Mouse (Mus musculus) forebrain, embryonic 13.5 days (tissue): Measurements from ENCODE around the gene Clip2. TPM values are rescaled to one million over a fixed set of nuclear protein-coding genes. Genes with fewer than 3 reads are reported as not detected.

Source experiments
- ATAC-seq: fragments of 200-750 bp; cut with Nextera tagmentation; 2 replicates; pipeline ENCODE4 v1.8.0; 2017
- H3K27ac ChIP-seq: fragments of 300-500 bp; sonication (generic); 2 replicates; pipeline ENCODE4 v1.5.1; 2015; ENCODE audit warnings: inconsistent platforms, mild to moderate bottlenecking, moderate library complexity
- H3K27me3 ChIP-seq: fragments of 300-500 bp; sonication (generic); 2 replicates; pipeline ENCODE4 v1.6.1; 2015; ENCODE audit warnings: mild to moderate bottlenecking, inconsistent platforms
- H3K36me3 ChIP-seq: fragments of 300-500 bp; sonication (generic); 2 replicates; pipeline ENCODE4 v1.6.1; 2015; ENCODE audit warnings: mild to moderate bottlenecking, inconsistent platforms; ENCODE audit not compliant: poor library complexity, severe bottlenecking
- H3K4me1 ChIP-seq: fragments of 300-500 bp; sonication (generic); 2 replicates; pipeline ENCODE4 v1.6.1; 2015; ENCODE audit warnings: inconsistent platforms
- H3K4me2 ChIP-seq: fragments of 300-500 bp; sonication (generic); 2 replicates; pipeline ENCODE4 v1.6.1; 2015; ENCODE audit warnings: inconsistent platforms, mild to moderate bottlenecking, moderate library complexity
- H3K4me3 ChIP-seq: fragments of 300-500 bp; sonication (generic); 2 replicates; pipeline ENCODE4 v1.5.1; 2015; ENCODE audit warnings: mild to moderate bottlenecking, inconsistent platforms
- H3K9ac ChIP-seq: fragments of 300-500 bp; sonication (generic); 2 replicates; pipeline ENCODE4 v1.6.1; 2015; ENCODE audit warnings: mild to moderate bottlenecking, inconsistent platforms
- H3K9me3 ChIP-seq: fragments of 300-500 bp; sonication (generic); replicated peaks from 2 replicates; pipeline ENCODE4 v1.6.1; 2016; ENCODE audit warnings: inconsistent platforms
- WGBS: fragments of 180-500 bp; shearing (Covaris S2); methylation state at CpG from one replicate; pipeline ENCODE4 v1.1.7; 2015; 5-methylcytosine and 5-hydroxymethylcytosine counted together
- polyA plus RNA-seq: library from polyadenylated mRNA; unstranded; fragments of >200 nt; fragmentation: Nextera tagmentation; extraction: Ambion mirVana; gene quantifications from 2 replicates; pipeline ENCODE4 v1.2.1, GENCODE M21; 2015

The Clip2 gene
- polyA plus RNA-seq, 1 experiment from 2014 or later = 9.4 TPM

DNA sequence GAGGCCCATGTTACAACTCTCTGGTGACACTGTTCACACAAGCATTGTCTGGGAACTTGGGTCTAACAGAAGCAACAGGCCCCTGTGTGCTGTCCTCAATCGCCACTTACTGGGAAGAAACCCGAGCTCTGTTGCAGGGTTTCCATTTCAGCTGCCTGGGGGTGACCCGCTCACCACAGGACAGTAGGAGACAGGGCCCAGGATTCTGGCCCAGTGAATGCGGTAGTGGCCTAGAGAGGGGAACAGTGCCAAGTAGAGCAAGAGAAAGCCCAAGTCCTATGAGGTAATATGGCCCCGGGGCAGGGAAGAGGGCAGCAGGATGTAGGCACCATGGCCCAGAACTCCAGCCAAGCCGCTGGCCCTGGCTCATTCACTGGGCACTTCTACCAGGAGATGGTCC is 11.4 kb downstream of the Clip2 start:
- Histone ChIP-seq H3K4me3 (no peak overlapping the region), H3K9ac (no peak overlapping the region), H3K4me2 (no peak overlapping the region), H3K9me3 (no peaks in the 10 kb centered on the region), H3K27me3 (no peaks in the 10 kb centered on the region), H3K36me3 (peaks cover 21% of the 10 kb centered on the region), H3K4me1 (peaks cover 33% of the 10 kb centered on the region), H3K27ac (no peak overlapping the region)
- no peak for ATAC-seq
- 81% methylated on average over 6 of the region's 6 CpGs for WGBS

DNA sequence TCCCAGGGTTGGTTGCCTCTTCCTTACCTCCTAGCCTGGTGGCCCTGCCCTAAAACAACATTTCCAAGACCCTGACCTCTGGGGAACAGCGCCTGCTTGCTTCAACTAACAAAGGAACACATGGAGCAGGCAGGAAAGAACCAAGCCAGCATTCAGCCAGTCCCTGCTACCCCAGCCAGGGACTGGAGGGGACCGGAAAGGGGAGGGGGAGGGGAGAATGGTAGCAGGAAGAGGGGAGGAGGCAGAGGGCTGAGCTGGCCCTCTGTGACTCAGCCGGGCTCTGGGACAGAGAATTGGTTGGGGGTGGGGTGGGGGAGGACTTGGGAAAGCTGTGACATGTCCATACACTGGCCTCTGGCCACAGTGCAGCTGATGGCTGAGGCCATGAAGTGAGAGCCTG is 12.3 kb downstream of the Clip2 start:
- H3K27ac ChIP-seq = peak overlapping the region; percentile 44
- peaks cover 28% of the 10 kb centered on the region for H3K4me1 ChIP-seq
- no peak overlapping the region for H3K4me3 ChIP-seq
- no peak overlapping the region for H3K4me2 ChIP-seq
- WGBS = 15% methylated on average over 3 of the region's 3 CpGs
- ATAC-seq = peak; percentile 69
- no peaks in the 10 kb centered on the region for H3K27me3 ChIP-seq
- H3K9me3 ChIP-seq = no peaks in the 10 kb centered on the region
- peaks cover 27% of the 10 kb centered on the region for H3K36me3 ChIP-seq
- H3K9ac ChIP-seq = no peak overlapping the region

DNA sequence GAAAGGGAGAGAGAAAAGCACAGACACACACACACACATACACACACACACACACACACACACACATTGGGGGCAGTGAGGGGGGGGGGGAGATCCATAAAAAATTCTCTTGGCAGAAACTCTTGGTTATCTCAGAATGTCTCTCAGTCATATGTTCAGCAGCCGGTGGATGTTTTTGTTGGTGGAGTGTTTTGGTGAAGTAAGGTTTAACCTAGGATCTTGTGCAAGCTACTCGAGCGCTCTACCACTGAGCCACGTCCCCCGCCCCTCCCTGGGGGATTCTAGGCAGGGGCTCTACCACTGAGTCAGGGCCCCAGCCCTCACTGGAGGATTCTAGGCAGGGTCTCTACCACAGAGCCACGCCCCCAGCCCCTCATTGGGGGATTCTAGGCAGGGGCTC is 16.2 kb downstream of the Clip2 start:
- 92% methylated on average over 6 of the region's 6 CpGs for WGBS
- Histone ChIP-seq H3K4me2 (no peak overlapping the region), H3K9ac (no peak overlapping the region), H3K4me3 (no peak overlapping the region), H3K27me3 (no peaks in the 10 kb centered on the region), H3K27ac (no peak overlapping the region), H3K36me3 (peaks cover 58% of the 10 kb centered on the region), H3K9me3 (no peaks in the 10 kb centered on the region), H3K4me1 (peaks cover 23% of the 10 kb centered on the region)
- ATAC-seq = no peak

GRCm38 (mm10) chr5:134532417-134532816 is 19.8 kb downstream of the Clip2 start:
- H3K9me3 ChIP-seq = no peaks in the 10 kb centered on the region
- H3K27me3 ChIP-seq = no peaks in the 10 kb centered on the region
- H3K27ac ChIP-seq = no peak overlapping the region
- WGBS = 100% methylated on average over 6 of the region's 6 CpGs
- H3K36me3 ChIP-seq = peaks cover 60% of the 10 kb centered on the region
- H3K4me2 ChIP-seq = no peak overlapping the region
- ATAC-seq = no peak
- peaks cover 29% of the 10 kb centered on the region for H3K4me1 ChIP-seq
- H3K9ac ChIP-seq = no peak overlapping the region
- H3K4me3 ChIP-seq = no peak overlapping the region

DNA sequence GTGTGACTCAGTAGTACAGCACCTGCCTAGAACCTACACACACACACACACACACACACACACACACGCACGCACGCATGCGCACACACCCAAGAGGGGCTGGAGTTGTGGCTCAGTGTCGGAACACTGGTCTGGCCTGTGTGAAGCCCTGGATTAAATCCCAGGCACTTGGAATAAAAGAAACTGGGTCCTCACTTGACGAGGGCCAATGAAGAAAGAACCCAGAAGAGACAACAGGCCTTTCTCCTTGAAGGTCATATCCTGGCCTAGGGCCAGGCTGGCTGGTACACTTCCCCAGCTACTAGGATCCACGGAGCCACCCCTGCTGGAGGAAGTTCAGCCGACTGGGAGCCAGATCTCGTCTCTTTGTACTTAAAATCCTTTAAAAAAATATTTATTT is 20.6 kb downstream of the Clip2 start:
- 72% methylated on average over 9 of the region's 9 CpGs for WGBS
- Histone ChIP-seq H3K9ac (no peak overlapping the region), H3K27ac (peak overlapping the region; percentile 61), H3K4me1 (peaks cover 29% of the 10 kb centered on the region), H3K27me3 (no peaks in the 10 kb centered on the region), H3K9me3 (no peaks in the 10 kb centered on the region), H3K36me3 (peaks cover 58% of the 10 kb centered on the region), H3K4me3 (no peak overlapping the region), H3K4me2 (no peak overlapping the region)
- ATAC-seq = peak; percentile 36

GRCm38 (mm10) chr5:134530830-134531229 is 21.4 kb downstream of the Clip2 start:
- no peak overlapping the region for H3K4me2 ChIP-seq
- ATAC-seq = peak; percentile 78
- no peak overlapping the region for H3K9ac ChIP-seq
- H3K27ac ChIP-seq = peak overlapping the region; percentile 61; the same call in 1 of the 2 replicates
- H3K4me3 ChIP-seq = no peak overlapping the region
- H3K4me1 ChIP-seq = peaks cover 29% of the 10 kb centered on the region
- no peaks in the 10 kb centered on the region for H3K9me3 ChIP-seq
- no peaks in the 10 kb centered on the region for H3K27me3 ChIP-seq
- WGBS = 51% methylated on average over 7 of the region's 7 CpGs
- H3K36me3 ChIP-seq = peaks cover 65% of the 10 kb centered on the region

DNA sequence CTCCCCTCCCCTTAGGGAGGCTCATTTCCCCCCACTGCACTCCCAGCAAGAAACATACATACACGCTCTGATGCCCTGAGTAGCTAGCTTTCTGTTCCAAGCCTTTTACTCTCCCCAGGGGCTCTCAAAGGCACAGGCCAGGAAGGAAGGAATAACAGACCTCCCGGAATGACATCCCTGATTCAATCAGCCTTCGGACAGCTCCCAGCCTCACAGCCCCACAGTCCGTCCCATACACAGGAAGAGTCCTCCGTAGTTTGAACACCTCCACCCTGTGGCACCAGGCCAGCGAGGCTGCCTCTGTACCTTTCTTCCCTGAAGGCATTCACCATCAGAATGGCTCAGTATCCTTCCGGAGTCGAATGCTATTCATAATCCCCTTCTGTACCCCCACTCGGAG is 23.7 kb downstream of the Clip2 start:
- 34% methylated on average over 9 of the region's 9 CpGs for WGBS
- no peak overlapping the region for H3K4me3 ChIP-seq
- H3K36me3 ChIP-seq = peaks cover 64% of the 10 kb centered on the region
- H3K27me3 ChIP-seq = no peaks in the 10 kb centered on the region
- ATAC-seq = no peak
- peak overlapping the region; percentile 7; the same call in 1 of the 2 replicates for H3K4me2 ChIP-seq
- H3K9me3 ChIP-seq = no peaks in the 10 kb centered on the region
- peak overlapping the region; percentile 40; the same call in 1 of the 2 replicates for H3K9ac ChIP-seq
- no peak overlapping the region for H3K27ac ChIP-seq
- H3K4me1 ChIP-seq = peaks cover 29% of the 10 kb centered on the region

DNA sequence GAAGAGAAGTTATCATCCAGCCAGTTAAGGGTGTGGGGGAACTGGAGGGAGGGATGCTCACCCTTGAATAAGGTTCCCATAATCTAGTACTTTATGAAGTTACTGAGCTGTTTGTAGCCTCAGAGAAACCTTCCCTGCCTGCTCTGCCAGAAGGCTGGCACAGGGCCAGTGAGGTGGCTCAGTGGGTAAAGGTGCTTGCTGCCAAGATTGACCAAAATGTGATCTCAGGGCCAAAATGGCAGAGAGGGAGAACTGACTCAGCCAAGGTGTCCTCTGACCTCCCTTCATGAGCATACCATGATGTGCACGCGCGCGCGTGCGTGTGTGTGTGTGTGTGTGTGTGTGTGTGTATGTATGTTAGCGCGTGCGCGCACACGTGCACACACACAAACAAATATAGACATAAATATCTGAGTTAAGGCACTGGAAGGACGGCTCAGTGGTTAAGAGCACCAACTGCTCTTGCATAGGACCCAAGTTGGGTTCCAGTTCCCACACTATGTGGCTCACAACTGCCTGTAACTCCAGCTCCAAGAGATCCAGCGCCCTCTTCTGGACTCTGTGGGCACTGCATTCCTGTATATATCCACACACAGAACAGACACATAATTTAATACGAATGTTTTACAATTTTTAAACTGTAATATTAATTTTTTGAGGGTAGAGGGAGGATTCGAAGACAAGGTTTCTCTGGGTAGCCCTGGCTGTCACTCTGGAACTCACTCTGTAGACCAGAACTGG is 26.1 kb downstream of the Clip2 start:
- Histone ChIP-seq H3K9ac (no peak overlapping the region), H3K27me3 (no peaks in the 10 kb centered on the region), H3K9me3 (no peaks in the 10 kb centered on the region), H3K4me2 (no peak overlapping the region), H3K27ac (no peak overlapping the region), H3K4me3 (no peak overlapping the region), H3K36me3 (peaks cover 65% of the 10 kb centered on the region), H3K4me1 (peaks cover 24% of the 10 kb centered on the region)
- ATAC-seq = no peak
- 92% methylated on average over 15 of the region's 15 CpGs for WGBS

GRCm38 (mm10) chr5:134523728-134524127 is 28.5 kb downstream of the Clip2 start:
- Histone ChIP-seq H3K4me2 (no peak overlapping the region), H3K4me3 (no peak overlapping the region), H3K27me3 (no peaks in the 10 kb centered on the region), H3K9me3 (no peaks in the 10 kb centered on the region), H3K9ac (no peak overlapping the region), H3K36me3 (peaks cover 71% of the 10 kb centered on the region), H3K27ac (no peak overlapping the region), H3K4me1 (peaks cover 11% of the 10 kb centered on the region)
- no peak for ATAC-seq
- 91% methylated on average over 5 of the region's 5 CpGs for WGBS

GRCm38 (mm10) chr5:134522524-134522923 is 29.7 kb downstream of the Clip2 start:
- peaks cover 4% of the 10 kb centered on the region; the same call in 1 of the 2 replicates for H3K4me1 ChIP-seq
- no peak overlapping the region for H3K4me2 ChIP-seq
- H3K4me3 ChIP-seq = no peak overlapping the region
- H3K27ac ChIP-seq = no peak overlapping the region
- 92% methylated on average over 26 of the region's 26 CpGs for whole genome bisulfite sequencing
- H3K36me3 ChIP-seq = peaks cover 74% of the 10 kb centered on the region
- no peak overlapping the region for H3K9ac ChIP-seq
- H3K27me3 ChIP-seq = no peaks in the 10 kb centered on the region
- no peak for ATAC-seq
- H3K9me3 ChIP-seq = no peaks in the 10 kb centered on the region

DNA sequence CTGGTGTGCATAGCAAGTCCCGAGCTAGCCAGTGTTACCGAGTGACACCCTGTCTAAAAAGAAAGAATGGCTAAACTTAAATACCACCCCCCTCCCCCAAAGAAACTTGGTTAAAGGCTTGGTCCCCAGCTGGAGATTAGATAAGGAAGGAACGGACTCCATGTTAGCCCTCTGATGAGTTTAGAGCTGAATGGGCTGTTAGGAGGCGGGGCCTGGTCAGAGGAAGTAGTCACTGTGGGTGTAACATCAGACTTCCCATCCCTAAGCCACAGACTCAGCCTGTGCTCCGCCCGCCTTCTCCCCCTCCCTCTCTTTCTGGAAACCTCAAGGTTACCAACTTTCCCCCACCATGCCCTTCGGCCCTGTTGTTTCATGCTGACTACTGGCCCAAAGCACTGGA is 30.4 kb downstream of the Clip2 start:
- no peak overlapping the region for H3K4me3 ChIP-seq
- no peak overlapping the region for H3K4me2 ChIP-seq
- no peak for ATAC-seq
- H3K9ac ChIP-seq = no peak overlapping the region
- H3K36me3 ChIP-seq = peaks cover 81% of the 10 kb centered on the region
- no peaks in the 10 kb centered on the region for H3K9me3 ChIP-seq
- H3K27ac ChIP-seq = no peak overlapping the region
- WGBS = 90% methylated on average over 7 of the region's 7 CpGs
- no peaks in the 10 kb centered on the region for H3K27me3 ChIP-seq
- peaks cover 4% of the 10 kb centered on the region; the same call in 1 of the 2 replicates for H3K4me1 ChIP-seq

- H3K9me3 ChIP-seq = no peaks in the 10 kb centered on the region
- H3K4me1 ChIP-seq = peaks cover 4% of the 10 kb centered on the region; the same call in 1 of the 2 replicates
- ATAC-seq = peak; percentile 63; the same call in 1 of the 2 replicates
- WGBS = 80% methylated on average over 2 of the region's 2 CpGs
- H3K4me3 ChIP-seq = no peak overlapping the region
- no peaks in the 10 kb centered on the region for H3K27me3 ChIP-seq
- H3K4me2 ChIP-seq = no peak overlapping the region
- peaks cover 82% of the 10 kb centered on the region for H3K36me3 ChIP-seq
- H3K27ac ChIP-seq = peak overlapping the region; percentile 44; the same call in 1 of the 2 replicates
- no peak overlapping the region for H3K9ac ChIP-seq
Observed at GRCm38 (mm10) chr5:134521131-134521530, 31.1 kb downstream of the Clip2 start.

GRCm38 (mm10) chr5:134520120-134520519 is 32.1 kb downstream of the Clip2 start:
- ATAC-seq = no peak
- H3K9me3 ChIP-seq = no peaks in the 10 kb centered on the region
- no peaks in the 10 kb centered on the region for H3K27me3 ChIP-seq
- H3K4me2 ChIP-seq = no peak overlapping the region
- peaks cover 4% of the 10 kb centered on the region; the same call in 1 of the 2 replicates for H3K4me1 ChIP-seq
- H3K9ac ChIP-seq = no peak overlapping the region
- H3K4me3 ChIP-seq = no peak overlapping the region
- peaks cover 83% of the 10 kb centered on the region for H3K36me3 ChIP-seq
- H3K27ac ChIP-seq = no peak overlapping the region
- WGBS = 98% methylated on average over 4 of the region's 4 CpGs
